Mouse (Mus musculus) neural tube, embryonic 10.5 days (tissue): ENCODE measurements around the gene G0s2.
"Not testable (repeated sequence)": the region's sequence is repeated elsewhere in the genome, so short reads cannot be mapped to it uniquely, and the experiment has no call there.

Experiments
- DNase-seq: peaks from one replicate; pipeline ENCODE4 v3.0.0-alpha.2; 2017; ENCODE audit warnings: low spot score; ENCODE audit errors: extremely low spot score

Gene G0s2

GRCm38 (mm10) chr1:193255032-193255431 lies 18.0 kb downstream of the G0s2 start:
- no peak for DNase-seq

GRCm38 (mm10) chr1:193253895-193254294 lies 19.1 kb downstream of the G0s2 start:
- not testable (repeated sequence) for DNase-seq

- DNase-seq: no peak
Measured at GRCm38 (mm10) chr1:193252616-193253015, 20.4 kb downstream of the G0s2 start.

GRCm38 (mm10) chr1:193251386-193251785 lies 21.6 kb downstream of the G0s2 start:
- no peak for DNase-seq

- DNase-seq: no peak
Measured at GRCm38 (mm10) chr1:193250026-193250425, 23.0 kb downstream of the G0s2 start.

- DNase-seq: no peak
Measured at GRCm38 (mm10) chr1:193244235-193244634, 28.8 kb downstream of the G0s2 start.

GRCm38 (mm10) chr1:193243571-193244193 lies 29.3 kb downstream of the G0s2 start:
- no peak for DNase-seq

- DNase-seq: no peak
Measured at GRCm38 (mm10) chr1:193242863-193243262, 30.2 kb downstream of the G0s2 start.

- DNase-seq: no peak
Measured at GRCm38 (mm10) chr1:193242238-193242637, 30.8 kb downstream of the G0s2 start.

GRCm38 (mm10) chr1:193241436-193241835 lies 31.6 kb downstream of the G0s2 start:
- DNase-seq: no peak

GRCm38 (mm10) chr1:193238426-193238825 lies 34.6 kb downstream of the G0s2 start:
- no peak for DNase-seq

- no peak for DNase-seq
Measured at GRCm38 (mm10) chr1:193234930-193235329, 38.1 kb downstream of the G0s2 start.

- DNase-seq: no peak
Measured at GRCm38 (mm10) chr1:193234130-193234645, 38.8 kb downstream of the G0s2 start.

- DNase-seq: no peak
Measured at GRCm38 (mm10) chr1:193232732-193233131, 40.3 kb downstream of the G0s2 start.

- DNase-seq: no peak
Measured at GRCm38 (mm10) chr1:193230935-193231334, 42.1 kb downstream of the G0s2 start.

- no peak for DNase-seq
Measured at GRCm38 (mm10) chr1:193230531-193230930, 42.5 kb downstream of the G0s2 start.

GRCm38 (mm10) chr1:193229570-193229969 lies 43.4 kb downstream of the G0s2 start:
- DNase-seq: no peak

- no peak for DNase-seq
Measured at GRCm38 (mm10) chr1:193227537-193227936, 45.5 kb downstream of the G0s2 start.

- no peak for DNase-seq
Measured at GRCm38 (mm10) chr1:193226724-193227522, 46.1 kb downstream of the G0s2 start.

GRCm38 (mm10) chr1:193226114-193226513 lies 46.9 kb downstream of the G0s2 start:
- no peak for DNase-seq

GRCm38 (mm10) chr1:193225531-193225930 lies 47.5 kb downstream of the G0s2 start:
- DNase-seq: no peak
